Mouse (Mus musculus) lung, adult 18-20 months (tissue): ENCODE measurements around the gene Sbf1.

ENCODE experiments used
- DNase-seq, 2 experiments: peaks; one replicate each; pipeline ENCODE4 v3.0.0; 2022; ENCODE audit warnings: mixed read lengths in 2 of 2

Sbf1 gene

GRCm38 (mm10) chr15:89277366-89277765 lies 37.7 kb downstream of the Sbf1 start:
- DNase-seq: no peak

GRCm38 (mm10) chr15:89275497-89275896 lies 39.6 kb downstream of the Sbf1 start:
- no peak for DNase-seq

GRCm38 (mm10) chr15:89264485-89264884 lies 50.6 kb downstream of the Sbf1 start:
- no peak for DNase-seq

- no peak for DNase-seq
These were observed 56.1 kb downstream of the Sbf1 start for GRCm38 (mm10) chr15:89258997-89259396.

- DNase-seq: no peak
These were observed 59.8 kb downstream of the Sbf1 start for GRCm38 (mm10) chr15:89255330-89255729.

- DNase-seq: no peak
These were observed 66.0 kb downstream of the Sbf1 start for GRCm38 (mm10) chr15:89249063-89249462.

- no peak for DNase-seq
These were observed 74.1 kb downstream of the Sbf1 start for GRCm38 (mm10) chr15:89241025-89241424.

- DNase-seq: no peak
These were observed 75.2 kb downstream of the Sbf1 start for GRCm38 (mm10) chr15:89239751-89240392.
